Mouse (Mus musculus) limb, embryonic 14.5 days (tissue): ENCODE data around the gene Procr. TPM values are rescaled to one million over a fixed set of nuclear protein-coding genes. Genes with fewer than 3 reads are reported as not detected.

Experiments
- ATAC-seq: fragments of 200-750 bp; cut with Nextera tagmentation; 2 replicates; pipeline ENCODE4 v1.8.0; 2017; ENCODE audit warnings: low read depth, moderate number of reproducible peaks, moderate TSS enrichment; ENCODE audit not compliant: low FRiP score
- DNase-seq: peaks from one replicate; pipeline ENCODE4 v3.0.0-alpha.2; 2015; ENCODE audit warnings: low spot score
- H3K27ac ChIP-seq: fragments of 300-500 bp; sonication (generic); replicated peaks from 2 replicates; pipeline ENCODE4 v1.5.1; 2014; ENCODE audit warnings: low read depth, mild to moderate bottlenecking, low read length, moderate library complexity, mixed read lengths
- H3K27me3 ChIP-seq: fragments of 300-500 bp; sonication (generic); 2 replicates; pipeline ENCODE4 v1.6.1; 2014; ENCODE audit warnings: low read length, mixed read lengths; ENCODE audit not compliant: control insufficient read depth, insufficient read depth
- H3K36me3 ChIP-seq: fragments of 300-500 bp; sonication (generic); 2 replicates; pipeline ENCODE4 v1.6.1; 2014; ENCODE audit warnings: mild to moderate bottlenecking, low read length, moderate library complexity, mixed read lengths; ENCODE audit not compliant: control insufficient read depth, insufficient read depth
- H3K4me1 ChIP-seq: fragments of 300-500 bp; sonication (generic); 2 replicates; pipeline ENCODE4 v1.6.1; 2014; ENCODE audit warnings: antibody characterized with exemption, low read length, mixed read lengths; ENCODE audit not compliant: control insufficient read depth, insufficient read depth
- H3K4me2 ChIP-seq: fragments of 300-500 bp; sonication (generic); replicated peaks from 2 replicates; pipeline ENCODE4 v1.6.1; 2014; ENCODE audit warnings: low read depth, mild to moderate bottlenecking, low read length, moderate library complexity; ENCODE audit not compliant: severe bottlenecking
- H3K4me3 ChIP-seq: fragments of 300-500 bp; sonication (generic); replicated peaks from 2 replicates; pipeline ENCODE4 v1.5.1; 2014; ENCODE audit warnings: low read length
- H3K9ac ChIP-seq: fragments of 300-500 bp; sonication (generic); 2 replicates; pipeline ENCODE4 v1.6.1; 2014; ENCODE audit warnings: mild to moderate bottlenecking, low read depth, low read length, moderate library complexity; ENCODE audit not compliant: severe bottlenecking
- H3K9me3 ChIP-seq: fragments of 300-500 bp; sonication (generic); 2 replicates; pipeline ENCODE4 v1.6.1; 2016; ENCODE audit warnings: low read length; ENCODE audit not compliant: control insufficient read depth
- POLR2A ChIP-seq: fragments of 200-500 bp; IDR thresholded peaks from 2 replicates; pipeline ENCODE4 v1.8.0; 2012; ENCODE audit warnings: inconsistent platforms, mild to moderate bottlenecking, moderate library complexity, borderline replicate concordance; ENCODE audit not compliant: insufficient read depth, insufficient read length; ENCODE audit errors: extremely low read depth
- WGBS: fragments of 180-500 bp; shearing (Covaris S2); extraction: QIAGEN DNeasy Blood & Tissue Kit; methylation state at CpG from one replicate; pipeline ENCODE4 v1.1.7; 2014; 5-methylcytosine and 5-hydroxymethylcytosine counted together
- polyA plus RNA-seq, 2 experiments: library from polyadenylated mRNA; depleted of rRNA in 1 of 2; stranded (reverse) in 1 of 2; unstranded in 1 of 2; fragments of >200 nt; fragmentation: Nextera tagmentation in 1 of 2; extraction: Ambion mirVana in 1 of 2; gene quantifications; 2 replicates each; pipeline versions ENCODE4 v1.2.1 to v1.2.3; 2012 to 2014

Gene Procr
- polyA plus RNA-seq (2012; rRNA removed) (6.2 and 8.2 TPM in 2 replicates), polyA plus RNA-seq (2014; fragmentation: Nextera tagmentation; extraction: Ambion mirVana) (4.3 and 5.2 TPM in 2 replicates)

DNA sequence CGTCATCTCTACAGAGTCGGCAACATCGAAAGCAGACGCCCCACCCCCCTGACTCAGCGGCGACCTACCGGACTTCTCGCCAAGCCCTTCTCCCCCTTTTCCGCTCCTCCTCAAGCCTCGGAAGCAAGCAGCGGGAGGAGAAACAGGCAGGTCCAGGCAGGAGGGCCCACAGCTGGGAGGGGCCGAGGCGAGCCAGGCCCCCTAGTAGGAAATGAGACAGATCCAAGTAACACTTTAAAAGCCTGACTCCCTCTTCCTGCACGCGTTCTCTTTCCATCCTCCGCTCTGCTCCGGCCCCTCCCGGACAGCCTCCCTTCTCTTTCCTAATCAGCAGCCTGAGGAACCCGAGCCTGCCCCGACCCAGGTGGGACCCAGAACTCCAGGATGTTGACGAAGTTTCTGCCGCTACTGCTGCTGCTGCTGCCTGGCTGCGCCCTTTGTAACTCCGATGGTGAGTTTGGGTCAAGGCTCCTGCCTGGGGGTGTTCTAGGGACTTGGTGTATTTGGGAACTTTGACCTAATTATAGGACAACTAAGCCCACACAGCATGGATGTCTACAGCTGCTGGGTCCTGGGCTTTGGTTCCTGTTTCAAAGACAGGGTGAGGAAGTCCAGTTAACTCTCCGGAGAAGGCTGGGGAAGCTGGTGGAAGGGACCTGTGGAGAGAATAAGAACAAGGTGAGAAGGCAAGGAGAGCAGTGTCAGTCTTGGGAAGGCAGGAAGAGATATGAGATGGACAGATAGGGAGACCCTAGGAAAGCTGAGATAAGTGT lies at the start of gene Procr:
TSS of gene Procr (plus strand) at position 104 of the 773 bp plus-strand sequence.
- Histone ChIP-seq H3K4me3 (peak within 1 kb of the TSS; percentile 37), H3K36me3 (no peaks in the 10 kb centered on the region), H3K4me2 (peak within 1 kb of the TSS; percentile 61), H3K27me3 (no peaks in the 10 kb centered on the region), H3K9me3 (no peaks in the 10 kb centered on the region), H3K9ac (peak within 1 kb of the TSS; percentile 44), H3K4me1 (0 out of 2 replicates have a peak, but pooled peaks cover 2% of the 10 kb centered on the region), H3K27ac (no peak within 1 kb of the TSS)
- DNase-seq = peak; percentile 65
- WGBS = 4% methylated on average over 25 of the region's 25 CpGs
- peak; percentile 60; the same call in 1 of the 2 replicates for ATAC-seq
- no peak for TF ChIP-seq POLR2A

DNA sequence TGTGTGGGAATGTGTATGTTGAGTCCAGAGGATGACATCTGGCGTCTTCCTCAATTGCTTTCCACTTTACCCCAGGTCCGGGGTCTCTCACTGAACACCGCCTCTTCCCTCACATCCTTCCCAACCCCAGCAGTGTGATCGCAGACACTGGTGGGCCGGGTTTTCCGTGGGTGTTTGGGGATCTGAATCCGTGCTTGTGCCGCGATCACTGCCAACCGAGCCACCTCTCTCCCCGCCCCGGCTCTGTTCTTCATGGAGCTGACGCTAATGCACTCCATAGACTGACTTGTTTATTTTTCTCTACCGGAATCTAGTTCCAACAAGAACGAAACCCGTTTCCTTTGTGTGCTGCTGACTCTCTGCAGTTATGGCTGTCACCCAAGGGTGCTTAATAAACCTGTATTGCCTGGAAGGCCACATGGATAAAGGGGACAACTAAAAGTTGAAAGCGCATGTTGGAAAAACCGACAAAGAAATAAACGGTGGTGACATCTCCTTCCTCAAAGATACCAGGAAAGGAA lies 49.5 kb upstream of the Procr start:
- Histone ChIP-seq H3K4me2 (no peak overlapping the region), H3K9ac (no peak overlapping the region), H3K9me3 (no peaks in the 10 kb centered on the region), H3K27me3 (no peaks in the 10 kb centered on the region), H3K4me1 (no peaks in the 10 kb centered on the region), H3K36me3 (peaks cover 15% of the 10 kb centered on the region), H3K27ac (no peak overlapping the region), H3K4me3 (no peak overlapping the region)
- no peak for TF ChIP-seq POLR2A
- no peak for DNase-seq
- 89% methylated on average over 19 of the region's 19 CpGs for WGBS
- no peak for ATAC-seq

GRCm38 (mm10) chr2:155703630-155704029 lies 47.3 kb upstream of the Procr start:
- peaks cover 24% of the 10 kb centered on the region for H3K36me3 ChIP-seq
- no peaks in the 10 kb centered on the region for H3K4me1 ChIP-seq
- TF ChIP-seq POLR2A = no peak
- ATAC-seq (no peak), DNase-seq (no peak)
- no peaks in the 10 kb centered on the region for H3K27me3 ChIP-seq
- no peaks in the 10 kb centered on the region for H3K9me3 ChIP-seq
- no peak overlapping the region for H3K4me3 ChIP-seq
- H3K4me2 ChIP-seq = no peak overlapping the region
- no peak overlapping the region for H3K27ac ChIP-seq
- 64% methylated on average over 4 of the region's 4 CpGs for WGBS
- no peak overlapping the region for H3K9ac ChIP-seq

DNA sequence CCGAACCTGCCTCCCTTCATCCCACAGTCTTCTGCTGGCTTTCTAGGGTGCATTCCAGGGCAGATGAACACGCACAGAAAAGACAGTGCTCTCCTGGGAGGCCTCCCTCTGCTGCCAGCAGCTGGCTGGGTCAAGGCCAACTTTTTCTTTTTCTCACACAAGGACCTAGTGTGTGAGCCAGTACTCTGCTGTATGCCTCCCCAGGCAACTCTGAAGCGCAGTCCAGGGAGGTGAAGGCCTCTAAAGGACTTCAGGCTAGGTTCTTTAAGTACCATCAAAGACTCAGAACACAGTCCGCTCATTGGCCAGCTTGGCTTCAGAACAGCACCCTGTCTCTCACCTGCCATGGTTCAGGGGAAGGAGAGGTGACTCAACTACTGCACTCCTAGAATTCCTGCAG lies 43.7 kb upstream of the Procr start:
- Histone ChIP-seq H3K4me3 (no peak overlapping the region), H3K27me3 (no peaks in the 10 kb centered on the region), H3K9ac (no peak overlapping the region), H3K9me3 (no peaks in the 10 kb centered on the region), H3K36me3 (peaks cover 37% of the 10 kb centered on the region), H3K4me2 (no peak overlapping the region), H3K27ac (no peak overlapping the region), H3K4me1 (no peaks in the 10 kb centered on the region)
- DNase-seq (no peak), ATAC-seq (no peak)
- 86% methylated on average over 4 of the region's 4 CpGs for WGBS
- no peak for TF ChIP-seq POLR2A

DNA sequence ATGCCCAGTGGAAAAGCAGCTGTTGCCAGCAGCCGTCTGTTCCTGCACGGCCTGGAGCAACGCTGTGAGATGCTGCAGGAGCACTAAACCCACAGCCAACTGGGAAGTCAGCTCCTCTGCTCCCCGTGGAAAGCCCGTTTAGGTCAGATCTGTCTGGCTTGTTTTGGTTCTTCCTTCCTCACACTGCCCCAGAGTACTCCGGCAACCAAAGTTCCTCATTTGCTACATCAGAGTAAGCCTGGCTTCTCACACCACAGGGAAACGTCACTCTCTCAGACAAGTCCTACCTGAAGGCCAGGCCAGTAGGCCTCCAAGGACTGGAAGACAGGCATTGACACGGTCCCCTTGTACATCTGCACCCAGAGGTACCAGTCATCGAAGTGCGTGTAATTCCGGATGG lies 40.4 kb upstream of the Procr start:
- no peak overlapping the region for H3K4me2 ChIP-seq

More for the DNA sequence above, 40.4 kb upstream of the Procr start:
- no peak for TF ChIP-seq POLR2A
- no peak overlapping the region for H3K4me3 ChIP-seq
- H3K27ac ChIP-seq = no peak overlapping the region
- peaks cover 34% of the 10 kb centered on the region for H3K36me3 ChIP-seq
- H3K9me3 ChIP-seq = no peaks in the 10 kb centered on the region
- ATAC-seq (no peak), DNase-seq (no peak)
- no peaks in the 10 kb centered on the region for H3K4me1 ChIP-seq
- no peaks in the 10 kb centered on the region for H3K27me3 ChIP-seq
- no peak overlapping the region for H3K9ac ChIP-seq
- 91% methylated on average over 11 of the region's 11 CpGs for whole genome bisulfite sequencing
